Mouse (Mus musculus) embryonic stem cell, embryonic (primary cell): ENCODE results near the gene Rnps1.

ENCODE experiments used
- CTCF ChIA-PET, 4 experiments: fragments of 300-600 bp in 2 of 4; fragments of 350-600 bp in 2 of 4; sonication (Branson Sonifier 250); formaldehyde crosslinking; loops; one replicate each; lab custom pipeline; 2022; ENCODE audit warnings: inconsistent platforms in 2 of 4; lab: Charles Lee
- POLR2A ChIA-PET, 4 experiments: fragments of 300-600 bp in 2 of 4; fragments of 350-600 bp in 2 of 4; sonication (Branson Sonifier 250); formaldehyde crosslinking; loops; one replicate each; lab custom pipeline; 2022; ENCODE audit warnings: antibody characterized with exemption in 4 of 4, inconsistent platforms in 1 of 4; lab: Charles Lee

Rnps1 gene

DNA sequence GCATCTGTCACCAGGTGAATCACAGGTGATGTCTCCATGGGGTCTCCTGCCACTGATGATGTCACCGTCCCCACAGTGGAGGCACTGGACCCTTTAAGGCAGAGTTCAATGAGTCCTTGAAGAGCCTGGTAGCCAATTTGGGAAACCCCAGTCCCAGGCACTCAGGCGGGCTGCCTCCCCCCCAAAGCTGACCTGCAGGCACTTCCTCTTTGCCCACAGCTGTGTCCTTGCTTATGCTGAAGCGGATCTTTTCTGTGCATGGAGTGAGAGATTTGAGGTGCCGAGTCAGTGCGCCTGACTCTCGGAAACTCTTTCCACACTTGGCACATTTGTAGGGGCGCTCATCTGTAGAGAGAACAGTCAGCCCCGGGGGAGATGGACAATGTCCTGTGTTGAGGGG is 32.2 kb downstream of the Rnps1 start:
- ChIA-PET CTCF (interaction anchor here in 2 of 4 experiments (1.0 kb wide), 2 partner anchors 9 to 10 kb away, joined by 3 read pairs; no protein-coding TSS in a partner anchor), POLR2A (interaction anchor here in 3 of 4 experiments (0.6 to 2.3 kb wide), 10 partner anchors 8 to 299 kb away, joined by 3 to 9 read pairs (median 3); partner anchors contain the start of genes Traf7 (in 2 of the 3) and Eci1 (in 1 of the 3))

DNA sequence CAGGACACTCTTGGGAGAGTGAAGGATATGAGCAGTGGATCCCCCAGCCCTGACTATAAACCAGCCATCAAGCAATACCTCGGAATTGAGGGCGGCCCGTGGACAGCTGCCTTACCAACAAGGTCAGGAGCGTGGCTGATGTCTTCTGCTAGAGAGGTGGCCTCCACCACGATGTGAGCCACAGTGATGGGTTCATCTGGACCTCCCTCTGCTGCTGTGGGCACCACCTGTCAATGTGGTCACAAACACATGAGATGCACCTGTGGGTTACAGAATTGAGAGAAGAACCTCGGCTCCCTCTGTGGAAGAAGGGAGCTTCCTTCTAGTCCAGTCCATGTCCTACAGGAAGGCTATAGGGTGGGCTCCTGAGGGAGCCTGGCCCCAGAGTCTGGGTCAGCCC is 35.1 kb downstream of the Rnps1 start:
- ChIA-PET POLR2A (interaction anchor here in 2 of 4 experiments (1.1 to 2.2 kb wide), 4 partner anchors 22 to 97 kb away, joined by 4 to 8 read pairs (median 6); partner anchors contain the start of genes Abca3 (in 1 of the 2) and Traf7 (in 1 of the 2)), CTCF (no interaction called here)

DNA sequence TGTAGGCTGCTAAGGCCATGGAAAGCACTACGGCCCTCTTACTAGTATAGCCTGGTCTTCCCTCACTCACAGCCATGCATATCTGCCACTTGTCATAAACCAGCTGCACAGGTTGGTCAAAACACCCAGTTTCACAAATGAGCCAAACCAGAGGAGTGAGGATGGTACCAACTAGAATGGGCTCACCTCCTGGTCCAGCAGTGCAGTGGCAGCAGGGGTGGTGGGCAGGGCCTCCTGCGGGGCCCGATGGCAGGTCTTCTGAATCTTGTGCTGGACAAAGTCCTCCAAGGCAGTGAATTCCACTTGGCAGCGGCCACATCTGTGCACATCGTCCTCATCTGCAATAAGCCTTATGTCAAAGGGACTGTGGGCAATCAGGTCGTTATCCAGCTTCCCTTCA is 36.9 kb downstream of the Rnps1 start:
- ChIA-PET POLR2A (interaction anchor here in 2 of 4 experiments (0.9 to 2.2 kb wide), 7 partner anchors 9 to 99 kb away, joined by 3 to 8 read pairs (median 4); partner anchors contain the start of genes Traf7 (in 2 of the 2) and Dnase1l2 (in 1 of the 2)), CTCF (interaction anchor here in 2 of 4 experiments (0.5 to 1.9 kb wide), 3 partner anchors 15 to 29 kb away, joined by 3 to 7 read pairs (median 6); partner anchors contain the start of gene Mlst8 (in 1 of the 2))

DNA sequence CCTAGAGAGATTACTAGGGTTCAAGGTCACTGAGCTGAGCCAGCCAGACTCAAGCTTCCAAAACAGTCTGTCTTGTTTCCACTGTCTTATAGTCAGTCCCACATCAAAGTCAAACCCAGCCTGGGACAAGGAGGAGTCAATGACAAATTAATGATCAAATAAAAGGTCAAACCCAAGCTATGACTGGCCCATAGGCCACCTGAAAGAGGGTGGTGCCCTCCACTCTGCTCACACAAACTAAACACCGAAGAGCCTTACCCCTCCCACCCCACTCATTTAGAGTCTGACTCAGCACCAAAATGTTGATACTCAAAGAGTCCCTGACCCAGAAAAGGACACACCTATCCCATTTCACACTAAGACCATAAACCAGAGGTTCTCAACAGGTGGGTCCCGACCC is 39.0 kb downstream of the Rnps1 start:
- ChIA-PET CTCF (interaction anchor here in 1 of 4 experiments (1.3 to 2.1 kb wide), 2 partner anchors 17 to 96 kb away, joined by 3 to 5 read pairs; partner anchors contain the start of gene Pkd1), POLR2A (interaction anchor here in 3 of 4 experiments (0.5 to 5.0 kb wide), 16 partner anchors 9 to 216 kb away, joined by 3 to 69 read pairs (median 8); partner anchors contain the start of genes Dnase1l2 (in 2 of the 3), Mlst8 (in 2 of the 3), E4f1 (in 1 of the 3) and Eci1 (in 1 of the 3))

DNA sequence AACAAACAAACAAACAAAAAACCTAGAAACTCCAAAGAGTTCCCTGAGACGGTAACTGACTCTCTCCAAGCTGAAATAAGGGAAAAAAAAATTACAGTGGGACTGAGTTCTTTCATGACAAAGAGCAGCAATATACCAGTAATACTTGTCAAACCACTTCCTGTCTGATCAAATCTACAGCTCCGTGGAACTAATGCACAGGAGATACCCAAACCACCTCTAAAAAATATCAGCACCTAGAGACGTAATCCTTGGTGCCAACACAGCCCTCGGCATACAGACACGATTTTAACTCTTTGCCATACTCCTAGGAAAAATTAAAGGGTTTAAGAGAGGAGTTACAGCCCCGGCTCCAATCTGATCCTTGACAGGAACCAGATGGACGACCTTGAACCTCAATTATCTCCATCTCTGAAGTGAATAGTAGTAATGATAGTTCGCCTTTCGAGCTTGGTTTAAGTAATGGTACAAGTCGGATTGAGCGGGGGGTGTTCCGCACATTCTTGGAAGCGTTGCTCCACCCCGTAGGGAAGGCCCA is 39.9 kb downstream of the Rnps1 start:
- POLR2A ChIA-PET, result interaction anchor here (0.5 to 5.0 kb wide), 86 partner anchors 8 to 851 kb away, joined by 3 to 69 read pairs (median 5); partner anchors contain the start of genes E4f1 (in 4 of the 4), Pgp (in 4 of the 4), Eci1 (in 3 of the 4) and Mlst8 (in 3 of the 4)
- CTCF ChIA-PET, result interaction anchor here (0.6 to 2.1 kb wide), 9 partner anchors 14 to 352 kb away, joined by 3 to 13 read pairs (median 4); partner anchors contain the start of genes E4f1 (in 1 of the 4), Mlst8 (in 1 of the 4), Pgp (in 1 of the 4) and Pkd1 (in 1 of the 4)

DNA sequence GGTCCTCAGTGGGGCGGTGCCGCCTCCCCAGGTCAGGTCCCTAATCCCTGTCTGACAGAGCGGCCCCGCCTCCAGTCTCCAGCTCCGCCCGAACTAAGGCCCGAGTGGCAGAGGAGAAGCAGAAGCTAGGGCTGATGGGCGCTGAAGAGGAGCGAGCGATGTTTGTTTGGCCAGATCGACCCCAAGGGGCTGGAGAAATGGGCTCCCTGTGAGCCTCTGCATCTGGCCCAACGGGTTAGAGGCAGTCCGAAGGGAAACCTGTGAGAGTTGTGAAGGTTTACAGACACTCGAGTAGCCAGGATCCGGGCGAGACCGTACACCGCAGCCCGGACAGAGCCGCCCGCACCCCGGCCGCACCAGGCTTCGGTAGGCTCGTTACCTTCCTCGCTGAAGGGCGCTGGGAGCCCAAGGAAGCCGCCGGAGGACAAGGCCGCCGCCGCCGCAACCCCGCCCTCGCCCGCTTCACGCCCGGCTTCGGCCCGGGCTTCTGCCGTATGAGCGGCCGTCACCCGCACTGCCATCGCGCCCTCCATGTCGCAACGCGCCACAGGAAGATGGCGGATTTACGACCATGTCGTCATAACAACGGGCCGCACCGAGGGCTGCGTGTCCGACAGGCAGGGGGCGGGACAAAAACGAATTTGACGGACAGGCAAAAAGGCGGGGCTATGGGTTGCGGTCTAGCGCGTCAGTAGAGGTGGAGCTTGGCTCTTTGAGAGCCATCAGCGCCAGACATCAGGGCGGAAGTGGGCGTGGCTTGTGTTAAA is 40.6 kb downstream of the Rnps1 start:
- POLR2A ChIA-PET, result interaction anchor here (0.5 to 5.0 kb wide), 102 partner anchors 8 to 851 kb away, joined by 3 to 69 read pairs (median 4); partner anchors contain the start of genes E4f1 (in 4 of the 4), Pgp (in 4 of the 4), Mlst8 (in 3 of the 4) and Pkd1 (in 3 of the 4)

DNA sequence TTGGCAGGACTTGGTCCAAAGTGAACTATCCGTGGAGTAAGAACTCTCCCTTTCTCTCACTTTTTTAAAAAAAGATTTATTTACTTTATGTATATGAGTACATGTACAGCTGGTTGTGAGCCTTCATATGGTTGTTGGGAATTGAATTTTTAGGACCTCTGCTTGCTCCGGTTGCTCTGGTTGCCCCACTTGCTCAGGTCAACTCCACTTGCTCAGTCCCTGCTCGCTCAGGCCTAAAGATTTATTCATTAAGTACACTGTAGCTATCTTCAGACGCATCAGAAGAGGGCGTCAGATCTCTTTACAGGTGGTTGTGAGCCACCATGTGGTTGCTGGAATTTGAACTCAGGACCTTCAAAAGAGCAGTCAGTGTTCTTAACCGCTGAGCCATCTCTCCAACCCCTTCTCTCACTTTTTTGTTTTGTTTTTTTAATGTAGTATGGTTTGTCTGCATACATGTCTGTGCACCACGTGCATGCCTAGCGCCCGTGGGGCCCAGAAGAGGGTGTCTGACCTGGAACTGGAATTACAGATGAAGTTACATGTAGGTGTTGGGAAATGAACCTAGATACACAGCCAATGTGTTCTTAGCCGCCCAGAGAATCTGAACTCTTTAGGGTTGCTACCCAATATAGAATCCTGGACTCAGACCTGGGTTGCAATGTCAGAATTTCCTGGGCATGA is 41.3 kb downstream of the Rnps1 start:
- CTCF ChIA-PET, result interaction anchor here (0.7 to 2.1 kb wide), 11 partner anchors 11 to 181 kb away, joined by 3 to 13 read pairs (median 4); partner anchors contain the start of genes E4f1 (in 2 of the 4), Pgp (in 2 of the 4), Caskin1 (in 1 of the 4) and Mlst8 (in 1 of the 4)

More for the DNA sequence above, 40.6 kb downstream of the Rnps1 start:
- CTCF ChIA-PET, result interaction anchor here (0.6 to 2.1 kb wide), 13 partner anchors 12 to 351 kb away, joined by 3 to 13 read pairs (median 4); partner anchors contain the start of genes E4f1 (in 2 of the 4), Pgp (in 2 of the 4), Caskin1 (in 1 of the 4) and Mlst8 (in 1 of the 4)

DNA sequence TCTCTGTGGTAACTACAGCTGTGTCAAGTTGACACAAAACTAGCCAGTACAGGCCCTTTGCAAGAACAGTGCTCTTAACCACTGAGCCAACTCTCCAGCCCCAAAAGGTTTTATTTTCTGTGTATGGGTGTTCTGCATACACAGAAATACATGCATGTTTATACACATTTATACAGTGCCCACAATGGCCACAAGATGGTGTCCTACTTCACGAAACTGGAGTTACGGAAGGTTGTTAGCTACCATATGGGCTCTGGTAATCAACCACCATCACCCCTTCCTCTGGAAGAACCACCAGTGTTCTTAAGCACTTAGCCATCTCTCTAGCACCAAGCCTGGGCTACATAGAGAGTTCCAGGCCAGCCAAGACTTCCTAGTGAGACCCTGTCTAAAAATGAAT is 47.2 kb downstream of the Rnps1 start:
- ChIA-PET CTCF (interaction anchor here in 3 of 4 experiments (0.6 to 1.2 kb wide), 12 partner anchors 9 to 379 kb away, joined by 3 to 8 read pairs (median 3); partner anchors contain the start of genes Mlst8 (in 2 of the 3), E4f1 (in 1 of the 3), Pgp (in 1 of the 3) and Traf7 (in 1 of the 3)), POLR2A (interaction anchor here in 2 of 4 experiments (0.8 to 3.0 kb wide), 7 partner anchors 8 to 66 kb away, joined by 3 to 23 read pairs (median 4); partner anchors contain the start of genes E4f1 (in 2 of the 2), Pgp (in 2 of the 2), Traf7 (in 2 of the 2) and Mlst8 (in 1 of the 2))

More for the DNA sequence above, 41.3 kb downstream of the Rnps1 start:
- POLR2A ChIA-PET, result interaction anchor here in 3 of 4 experiments (0.6 to 5.0 kb wide), 73 partner anchors 8 to 852 kb away, joined by 3 to 69 read pairs (median 5); partner anchors contain the start of genes E4f1 (in 3 of the 3), Pgp (in 3 of the 3), Ccnf (in 2 of the 3) and Dnase1l2 (in 2 of the 3)

DNA sequence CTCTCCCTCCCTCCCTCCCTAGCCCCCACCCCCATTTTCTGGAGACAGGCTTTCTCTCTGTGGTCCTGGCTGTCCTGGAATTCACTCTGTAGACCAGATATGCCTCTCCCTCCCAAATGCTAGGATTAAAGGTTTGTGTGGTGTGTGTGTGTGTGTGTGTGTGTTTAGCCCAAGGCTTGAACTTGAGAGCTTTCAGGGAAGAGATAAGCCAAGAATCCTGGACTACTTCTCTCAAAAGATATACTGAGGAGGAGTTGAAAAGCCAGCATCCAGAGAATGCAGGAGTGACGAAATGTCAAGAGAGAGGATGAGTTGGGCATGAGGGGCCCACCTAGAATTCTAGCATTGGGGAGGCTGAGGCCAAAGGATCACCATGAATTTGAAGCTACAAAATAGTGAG is 48.6 kb downstream of the Rnps1 start:
- CTCF ChIA-PET, result interaction anchor here in 3 of 4 experiments (0.6 to 1.5 kb wide), 7 partner anchors 16 to 204 kb away, joined by 3 to 8 read pairs (median 3); partner anchors contain the start of gene Mlst8 (in 1 of the 3)

DNA sequence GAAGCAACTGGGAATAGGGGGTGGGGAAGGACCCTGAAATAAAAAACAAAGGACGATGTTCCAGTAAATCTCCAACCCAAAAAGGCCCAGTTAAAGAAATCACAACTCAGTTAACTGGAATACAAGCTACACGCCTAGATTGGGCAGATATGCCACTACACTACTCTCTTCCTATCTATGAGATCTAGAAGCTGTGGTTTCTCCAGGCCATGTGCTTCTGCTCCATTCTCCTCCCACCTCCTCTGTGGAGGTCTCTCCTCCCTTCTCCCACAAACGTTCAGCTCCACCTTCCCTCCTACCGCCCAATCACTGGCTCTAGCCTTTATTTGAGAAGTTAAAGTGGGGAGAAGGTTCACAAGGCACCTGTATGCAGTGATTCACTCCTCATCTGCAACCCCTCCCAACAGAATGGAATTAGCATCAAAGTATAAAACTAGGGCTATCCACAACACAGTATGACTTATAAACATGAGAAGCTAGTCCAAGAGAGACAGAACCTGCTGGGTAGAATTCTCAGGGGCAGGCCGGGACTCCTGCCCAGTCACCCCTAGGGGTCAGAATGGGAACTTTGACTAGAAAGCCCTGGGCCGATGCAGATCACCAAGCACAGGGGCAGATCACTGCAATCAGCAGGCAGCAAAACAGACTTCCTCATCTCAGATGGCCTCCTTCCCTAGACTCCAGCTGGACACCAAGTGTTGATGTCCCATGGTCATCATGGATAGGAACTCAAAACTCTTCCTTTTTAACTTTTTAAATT is 49.2 kb downstream of the Rnps1 start:
- CTCF ChIA-PET, result interaction anchor here (0.6 to 1.5 kb wide), 11 partner anchors 9 to 361 kb away, joined by 3 to 8 read pairs (median 3); partner anchors contain the start of gene Mlst8 (in 1 of the 4)
- POLR2A ChIA-PET, result interaction anchor here in 3 of 4 experiments (0.8 to 3.0 kb wide), 25 partner anchors 8 to 253 kb away, joined by 3 to 23 read pairs (median 5); partner anchors contain the start of genes Traf7 (in 3 of the 3), Mlst8 (in 2 of the 3), Bricd5 (in 1 of the 3) and Nthl1 (in 1 of the 3)

More for the DNA sequence above, 48.6 kb downstream of the Rnps1 start:
- POLR2A ChIA-PET, result interaction anchor here in 3 of 4 experiments (0.8 to 3.0 kb wide), 23 partner anchors 8 to 228 kb away, joined by 3 to 23 read pairs (median 5); partner anchors contain the start of genes Mlst8 (in 2 of the 3), Traf7 (in 2 of the 3), Bricd5 (in 1 of the 3) and Nthl1 (in 1 of the 3)

DNA sequence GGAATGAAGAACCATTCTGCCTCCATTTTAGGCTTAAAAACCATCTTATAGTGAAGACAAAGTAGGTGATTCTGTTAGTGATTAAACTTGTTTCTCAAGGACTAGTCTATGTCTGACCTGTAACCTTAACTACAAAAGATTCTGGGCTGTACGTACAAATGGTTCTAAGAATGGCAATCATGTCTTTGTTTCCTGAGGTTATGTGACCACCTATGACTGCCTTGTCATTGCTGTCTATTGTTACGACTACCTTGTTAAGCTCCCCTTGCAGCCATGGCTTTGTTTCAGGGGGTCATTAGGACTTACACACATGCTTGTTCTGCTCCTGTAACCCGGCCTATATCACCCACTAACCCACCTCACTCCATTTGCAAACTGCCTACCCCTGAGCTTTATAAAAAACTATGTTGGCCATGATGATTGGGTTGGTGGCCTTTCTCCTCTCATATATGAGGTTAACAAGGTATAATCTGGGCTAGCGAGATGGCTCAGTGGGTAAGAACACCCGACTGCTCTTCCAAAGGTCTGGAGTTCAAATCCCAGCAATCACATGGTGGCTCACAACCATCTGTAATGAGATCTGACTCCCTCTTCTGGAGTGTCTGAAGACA is 54.4 kb downstream of the Rnps1 start:
- CTCF ChIA-PET, result interaction anchor here in 3 of 4 experiments (0.6 to 1.0 kb wide), 3 partner anchors 11 to 346 kb away, joined by 3 to 4 read pairs (median 3); partner anchors contain the start of gene Traf7 (in 1 of the 3)
- POLR2A ChIA-PET, result interaction anchor here in 3 of 4 experiments (0.9 to 24.5 kb wide), 18 partner anchors 9 to 317 kb away, joined by 3 to 396 read pairs (median 4); partner anchors contain the start of genes Mlst8 (in 3 of the 3), Traf7 (in 3 of the 3), Ccnf (in 1 of the 3) and Rab26 (in 1 of the 3)

DNA sequence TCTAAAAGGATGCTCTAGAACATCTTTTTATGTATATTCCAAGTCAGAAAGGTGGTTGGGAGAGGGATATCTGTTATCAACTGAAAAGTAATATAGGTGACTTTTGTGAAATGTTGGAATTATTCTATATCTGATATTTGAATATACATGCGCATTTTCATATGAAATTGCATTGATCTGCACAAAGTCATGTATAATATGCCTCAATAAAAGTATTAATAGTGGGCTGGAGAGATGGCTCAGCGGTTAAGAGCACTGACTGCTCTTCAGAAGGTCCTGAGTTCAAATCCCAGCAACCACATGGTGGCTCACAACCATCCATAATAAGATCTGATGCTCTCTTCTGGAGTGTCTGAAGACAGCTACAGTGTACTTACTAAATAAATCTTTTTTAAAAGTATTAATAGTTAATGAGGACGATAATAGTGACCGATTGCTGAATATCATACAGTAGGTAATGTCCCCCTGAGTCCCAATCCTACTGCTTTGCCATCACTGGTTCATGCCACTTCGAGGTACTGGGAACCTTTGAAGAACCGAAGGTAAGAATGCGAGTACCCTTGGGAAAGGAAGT is 55.1 kb downstream of the Rnps1 start:
- POLR2A ChIA-PET, result interaction anchor here (0.7 to 24.5 kb wide), 40 partner anchors 8 to 267 kb away, joined by 3 to 396 read pairs (median 4); partner anchors contain the start of genes Mlst8 (in 3 of the 4), Traf7 (in 3 of the 4), Pkd1 (in 2 of the 4) and Zfp598 (in 2 of the 4)
- CTCF ChIA-PET, result interaction anchor here in 3 of 4 experiments (0.6 to 2.5 kb wide), 7 partner anchors 8 to 346 kb away, joined by 3 to 45 read pairs (median 3); partner anchors contain the start of genes Mlst8 (in 1 of the 3) and Traf7 (in 1 of the 3)

DNA sequence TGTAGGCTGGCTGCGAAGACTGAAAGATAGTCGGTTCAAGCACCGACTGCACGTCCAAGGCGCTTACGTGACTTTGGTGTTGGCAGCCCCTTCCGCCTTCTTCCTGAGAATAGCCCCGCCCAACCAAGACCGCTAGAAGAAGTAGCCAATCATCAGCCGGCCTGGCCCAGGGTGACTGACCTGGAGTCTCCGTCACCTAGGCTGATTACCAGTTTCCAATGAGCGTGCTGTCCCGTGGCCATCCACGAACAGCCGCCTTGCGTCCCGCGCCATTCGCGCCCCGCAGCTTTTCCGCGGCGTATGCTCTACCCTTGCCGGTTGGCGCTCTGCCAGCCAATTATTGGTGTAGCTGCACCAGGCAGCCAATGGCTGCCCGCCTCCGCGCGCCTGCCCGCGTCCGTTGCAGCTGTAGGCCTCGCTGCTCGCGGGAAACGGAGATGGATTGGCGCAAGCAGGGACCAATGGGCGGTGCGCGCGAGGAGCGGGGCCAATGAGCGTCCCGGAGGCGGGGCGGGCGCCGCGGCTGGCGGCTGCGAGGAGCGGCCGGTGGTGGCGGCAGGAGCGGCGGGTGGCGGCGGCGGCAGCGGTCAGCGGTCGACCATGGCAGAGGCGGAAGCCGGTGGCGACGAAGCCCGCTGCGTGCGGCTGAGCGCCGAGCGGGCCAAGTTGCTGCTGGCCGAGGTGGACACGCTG is 55.7 kb downstream of the Rnps1 start, which contains the start of the genes E4f1 and Pgp:
TSS of gene E4f1 (minus strand) at position 404 of the 693 bp plus-strand sequence.
TSS of gene Pgp (plus strand) at position 483 of the 693 bp plus-strand sequence.
- CTCF ChIA-PET, result interaction anchor here in 3 of 4 experiments (0.5 to 2.5 kb wide), 8 partner anchors 9 to 222 kb away, joined by 3 to 45 read pairs (median 3); partner anchors contain the start of gene Mlst8 (in 1 of the 3)
- POLR2A ChIA-PET, result interaction anchor here (0.6 to 24.5 kb wide), 42 partner anchors 8 to 627 kb away, joined by 3 to 396 read pairs (median 4); partner anchors contain the start of genes Mlst8 (in 3 of the 4), Pkd1 (in 3 of the 4), Traf7 (in 3 of the 4) and Zfp598 (in 2 of the 4)
